Mouse (Mus musculus) kidney, postnatal 25 days (tissue): ENCODE measurements at regions not wholly inside any gene's neighbourhood (a gene's known extent, or its start where the extent isn't known, plus 50 kb on each side); places are given as distances from the start of the nearest gene placed in this dataset.

Experiments used
- DNase-seq, 2 experiments: peaks; one replicate each; pipeline ENCODE4 v3.0.0; 2021; ENCODE audit warnings: mixed read lengths in 2 of 2

GRCm38 (mm10) chr16:84581166-84581565 is 66.2 kb downstream of the A730009L09Rik start:
- DNase-seq = no peak

- no peak for DNase-seq
Observed at GRCm38 (mm10) chr16:84583323-84583722, 68.4 kb downstream of the A730009L09Rik start.

DNA sequence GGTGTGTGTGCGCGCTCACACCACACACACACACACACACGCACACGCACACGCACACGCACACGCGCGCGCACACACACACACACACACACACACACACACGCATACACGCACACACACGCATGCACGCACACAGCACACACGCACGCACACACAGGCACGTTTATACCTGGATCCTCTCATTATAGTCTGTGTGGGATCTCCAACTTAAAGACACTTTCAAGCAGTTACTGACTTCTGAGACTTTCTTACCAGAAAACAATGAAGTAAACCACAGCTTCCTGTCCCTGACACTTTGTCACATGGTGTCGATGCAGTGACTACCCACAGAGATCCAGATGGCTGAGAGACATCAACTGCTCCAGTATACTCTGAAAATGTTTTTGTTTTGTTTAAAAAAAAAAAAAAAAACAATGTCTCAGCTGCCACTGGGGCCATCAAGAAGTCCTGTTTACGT is 68.9 kb downstream of the A730009L09Rik start:
- DNase-seq = no peak

DNA sequence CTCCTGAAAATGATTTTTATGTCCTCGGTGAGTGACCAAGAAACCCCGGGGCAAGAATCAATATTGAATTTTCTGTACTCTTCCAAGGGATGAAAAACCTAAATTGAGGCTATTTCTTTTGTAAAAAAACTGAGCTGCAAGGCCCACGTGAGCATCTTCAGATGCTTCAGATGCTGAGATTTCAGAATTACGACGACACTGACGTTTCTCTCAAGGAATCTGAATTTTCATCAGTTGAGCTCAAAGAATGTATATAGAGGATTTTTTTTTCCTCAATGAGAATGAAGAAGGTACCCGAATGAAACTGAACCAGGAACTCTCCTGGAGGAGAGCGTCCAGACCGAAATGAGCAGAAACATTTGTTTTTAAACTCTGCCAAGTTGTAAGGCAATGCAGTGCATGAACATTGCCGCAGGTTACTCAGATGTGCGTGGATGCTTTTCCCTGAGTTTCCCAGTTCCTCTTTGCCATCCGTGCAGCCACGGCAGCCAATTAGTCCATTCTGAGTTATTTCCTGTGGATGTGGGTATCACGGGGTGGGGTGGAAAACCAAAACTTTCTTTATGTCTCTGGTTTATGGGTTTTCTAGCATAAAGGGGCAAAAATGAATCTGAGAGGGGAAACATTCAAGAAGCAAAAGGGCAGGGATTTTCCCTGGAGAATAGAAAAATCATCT is 69.9 kb downstream of the A730009L09Rik start:
- DNase-seq = no peak

GRCm38 (mm10) chr16:84592978-84593377 is 78.1 kb downstream of the A730009L09Rik start:
- DNase-seq = no peak

- DNase-seq = no peak
Observed at GRCm38 (mm10) chr16:84602969-84603368, 88.0 kb downstream of the A730009L09Rik start.

DNA sequence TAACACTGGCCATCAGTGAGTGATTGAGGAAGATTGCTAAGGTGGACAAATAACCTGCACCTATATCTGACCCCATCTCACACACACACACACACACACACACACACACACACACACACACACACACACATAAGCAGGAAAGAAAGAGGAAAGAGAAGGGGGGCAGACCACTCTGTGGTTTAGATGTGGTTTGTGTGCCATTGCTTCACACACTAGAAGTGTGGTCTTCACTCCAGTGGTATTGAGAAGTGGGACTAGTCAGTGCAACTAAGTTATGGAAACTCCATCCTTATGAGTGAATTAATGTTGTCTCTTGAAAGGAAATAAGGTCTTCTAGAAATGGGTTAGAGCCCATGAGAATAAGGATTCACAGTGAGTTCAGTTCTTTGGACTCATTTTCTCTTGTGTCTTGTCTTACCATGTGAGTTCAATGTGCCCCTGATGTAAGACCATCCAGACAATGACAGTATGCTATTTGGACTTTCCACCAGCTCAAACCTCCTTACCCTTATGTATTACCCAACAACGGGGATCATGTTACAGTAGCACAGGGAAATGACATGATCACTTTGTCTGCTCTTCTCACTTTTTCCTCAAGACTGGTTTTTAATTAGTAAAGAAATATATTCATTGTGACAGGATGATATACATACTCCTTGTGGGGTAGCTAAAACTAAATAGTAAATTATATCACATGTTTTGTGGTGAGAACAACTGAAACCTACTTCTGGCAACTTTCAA is 88.7 kb downstream of the A730009L09Rik start:
- DNase-seq = no peak

DNA sequence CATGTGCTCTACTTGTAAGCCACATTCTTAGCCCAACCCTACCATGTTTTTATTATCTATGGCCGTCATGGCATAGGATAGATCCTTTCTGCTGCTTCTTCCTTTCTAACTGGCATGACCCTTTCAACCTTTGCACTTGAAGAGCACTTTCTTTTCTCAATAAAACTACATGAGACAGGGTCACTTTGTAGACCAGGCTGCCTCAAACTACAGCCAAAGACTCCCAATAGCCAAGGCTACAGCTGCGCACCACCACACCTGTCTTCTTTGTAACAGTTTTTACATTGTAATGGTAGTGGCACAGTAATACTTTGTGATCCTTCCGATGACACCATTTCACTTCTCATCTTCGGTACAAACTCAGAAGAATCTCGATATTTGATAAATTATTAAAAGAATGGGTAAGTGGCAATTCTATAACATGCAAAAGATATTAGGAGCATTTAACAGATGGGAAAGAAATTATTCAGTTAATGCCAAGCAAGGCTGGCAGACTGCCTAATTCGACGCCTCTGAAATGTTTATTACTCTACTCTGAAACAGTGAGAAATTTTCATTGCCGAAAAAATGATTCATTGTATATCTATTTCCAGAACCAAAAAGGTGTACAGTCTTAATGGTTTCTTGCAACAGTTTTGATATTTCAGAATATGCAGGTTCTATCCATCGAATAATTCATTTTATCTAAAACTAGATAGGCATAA is 89.5 kb downstream of the A730009L09Rik start:
- no peak for DNase-seq

GRCm38 (mm10) chr16:84606010-84606803 is 91.3 kb downstream of the A730009L09Rik start:
- no peak for DNase-seq

- DNase-seq = no peak
Observed at GRCm38 (mm10) chr16:84606804-84607095, 91.8 kb downstream of the A730009L09Rik start.

DNA sequence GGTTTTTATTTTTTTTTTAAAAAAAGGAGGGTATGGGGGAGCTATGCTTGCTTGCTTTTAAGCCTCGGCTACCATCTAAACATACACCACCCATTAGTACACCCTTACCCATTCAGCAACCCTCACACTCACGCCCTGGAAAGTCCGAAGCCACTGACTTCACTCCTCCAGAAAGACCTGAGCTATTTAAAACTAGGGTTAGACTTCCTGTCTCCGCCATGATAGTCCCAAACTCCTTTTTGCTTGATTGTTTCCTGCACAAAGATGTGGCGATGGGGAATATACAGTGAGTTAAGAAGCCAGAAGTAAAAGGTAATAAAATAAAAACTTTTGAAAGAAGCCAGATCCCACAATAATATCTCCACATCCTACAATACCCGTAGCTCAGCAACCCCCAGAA is 92.6 kb downstream of the A730009L09Rik start:
- no peak for DNase-seq

DNA sequence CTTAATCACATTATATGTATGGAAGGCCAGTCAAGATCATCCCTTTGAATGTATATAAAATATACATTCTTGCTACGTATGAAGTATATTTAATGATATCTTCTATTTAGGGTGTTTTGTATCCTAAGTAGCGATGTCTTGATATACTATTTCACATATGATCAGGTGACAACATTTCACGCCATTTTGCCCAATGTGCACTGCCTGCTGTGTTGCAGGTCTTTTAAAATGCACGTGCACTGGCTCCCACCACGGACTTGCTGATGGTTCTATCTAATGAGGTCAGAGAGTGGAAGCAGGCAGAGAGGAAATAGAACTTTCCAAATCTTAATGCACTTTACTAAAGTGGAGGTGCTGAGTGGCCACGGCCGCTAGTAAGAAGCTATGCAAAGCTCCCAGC is 100.8 kb downstream of the A730009L09Rik start:
- DNase-seq = no peak

- DNase-seq = no peak
Observed at GRCm38 (mm10) chr16:84616132-84616531, 101.2 kb downstream of the A730009L09Rik start.

- no peak for DNase-seq
Observed at GRCm38 (mm10) chr16:84618379-84618778, 103.5 kb downstream of the A730009L09Rik start.

GRCm38 (mm10) chr16:84619876-84620275 is 105.0 kb downstream of the A730009L09Rik start:
- no peak for DNase-seq

DNA sequence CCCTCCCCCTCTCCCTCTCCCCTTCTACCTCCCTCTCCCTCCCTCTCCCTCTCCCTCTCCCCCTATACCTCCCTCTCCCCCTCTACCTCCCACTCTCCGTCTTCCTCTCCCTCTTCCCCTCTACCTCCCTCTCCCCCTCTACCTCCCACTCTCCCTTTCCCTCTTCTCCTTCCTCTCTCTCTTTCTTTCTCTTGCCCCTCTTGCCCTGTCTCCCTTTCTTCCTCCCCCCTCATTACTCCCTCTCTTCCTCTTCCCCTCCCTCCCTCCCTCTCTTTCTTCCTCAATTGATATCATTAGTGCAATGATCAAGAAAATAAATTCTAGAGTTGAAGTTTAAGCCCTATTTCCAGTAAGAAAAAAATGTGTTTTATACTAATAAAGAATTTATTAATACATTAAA is 105.9 kb downstream of the A730009L09Rik start:
- DNase-seq = no peak

DNA sequence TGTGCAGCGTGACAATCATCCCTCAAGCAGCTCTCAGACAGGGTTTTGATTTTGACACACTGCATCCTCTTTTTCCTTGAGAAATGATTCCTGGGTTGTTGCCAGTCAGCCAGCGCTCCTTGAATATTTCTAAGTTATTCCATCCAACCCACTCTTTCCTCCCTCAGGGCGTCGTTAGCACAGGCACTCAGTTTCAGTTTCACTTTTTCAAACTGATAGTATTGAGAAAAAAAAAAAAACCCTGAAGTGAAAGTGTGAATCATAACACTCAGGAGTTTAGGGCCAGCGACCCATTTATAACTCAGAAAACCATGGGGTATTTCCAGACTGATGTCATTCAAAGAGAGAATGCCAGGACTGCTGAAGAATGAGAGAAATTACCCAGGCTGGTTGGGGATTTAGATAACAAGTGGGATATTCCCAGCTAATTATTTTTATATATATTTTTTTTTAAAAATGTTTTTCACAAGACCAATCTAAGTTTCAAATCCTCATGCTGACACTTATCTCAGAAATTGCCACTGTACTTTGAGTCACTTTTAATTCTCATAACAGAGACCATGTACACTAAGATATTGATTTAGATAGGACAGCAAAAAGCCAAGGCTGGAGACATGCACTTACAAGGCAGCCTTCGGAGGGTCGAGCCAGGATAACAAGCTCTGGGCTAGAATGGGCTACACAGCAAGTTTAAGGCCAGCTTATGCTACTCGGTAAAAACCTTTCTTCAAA is 106.5 kb downstream of the A730009L09Rik start:
- peak in 1 of 2 experiments; percentile 22 for DNase-seq

DNA sequence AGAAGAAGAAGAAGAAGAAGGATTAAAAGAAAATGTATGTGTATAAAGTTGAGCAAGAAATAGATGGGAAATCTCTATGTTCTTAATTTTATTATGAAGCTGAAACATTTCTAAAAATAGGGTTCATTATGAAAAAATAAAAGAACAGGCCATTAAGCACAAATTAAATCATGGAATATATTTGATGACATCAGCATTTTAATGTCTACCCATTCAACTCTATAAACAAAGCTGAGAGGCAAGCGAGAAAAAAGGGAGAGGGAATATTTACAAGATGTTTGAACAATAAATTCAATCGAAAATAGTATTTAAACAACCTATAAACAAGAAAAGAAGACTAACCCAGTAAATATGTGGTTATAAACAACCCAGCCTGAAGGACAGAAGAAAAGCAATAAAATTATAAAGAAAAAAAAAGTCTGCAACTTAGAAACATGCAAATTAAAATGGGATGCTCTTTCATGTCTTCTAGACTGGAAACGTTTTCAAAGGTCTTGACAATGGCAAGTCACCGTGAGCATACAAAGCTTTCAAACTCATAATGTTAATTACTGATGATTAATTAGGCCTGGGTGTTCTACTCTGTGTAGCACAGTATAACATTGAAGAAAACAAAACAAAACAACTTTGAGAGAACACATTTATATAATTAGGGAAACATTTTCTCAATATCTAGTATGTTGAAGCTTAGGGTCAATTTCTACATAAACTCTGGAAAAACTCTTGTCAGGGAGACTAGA is 108.6 kb downstream of the A730009L09Rik start:
- no peak for DNase-seq

GRCm38 (mm10) chr16:84624443-84625109 is 109.7 kb downstream of the A730009L09Rik start:
- no peak for DNase-seq

- DNase-seq = no peak
Observed at GRCm38 (mm10) chr16:84625110-84625722, 110.3 kb downstream of the A730009L09Rik start.

GRCm38 (mm10) chr16:84627052-84627451 is 108.5 kb downstream of the Mrpl39 start:
- no peak for DNase-seq
